Mouse (Mus musculus) bone marrow, adult 2 months (tissue): ENCODE data around the gene Acsm5. TPM values are rescaled to one million over a fixed set of nuclear protein-coding genes. Genes with fewer than 3 reads are reported as not detected.

ENCODE experiments used
- H3K27ac ChIP-seq: fragments of 200-500 bp; 2 replicates; pipeline ENCODE4 v1.5.1; 2012; ENCODE audit warnings: low read depth, mild to moderate bottlenecking, control low read depth, inconsistent platforms, low read length; ENCODE audit not compliant: control insufficient read depth, poor library complexity, insufficient read depth
- H3K4me1 ChIP-seq: fragments of 200-500 bp; 2 replicates; pipeline ENCODE4 v1.6.1; 2011; ENCODE audit warnings: low read length; ENCODE audit not compliant: control insufficient read depth, insufficient read depth
- H3K4me3 ChIP-seq: fragments of 200-500 bp; replicated peaks from 2 replicates; pipeline ENCODE3; 2011; ENCODE audit warnings: mild to moderate bottlenecking, low read depth, low read length, control low read depth; ENCODE audit not compliant: control insufficient read depth
- CTCF ChIP-seq: fragments of 200-500 bp; IDR thresholded peaks from 2 replicates; pipeline ENCODE4 v1.5.1; 2011; ENCODE audit warnings: low read length, control low read depth; ENCODE audit not compliant: control insufficient read depth, insufficient read depth
- POLR2A ChIP-seq: fragments of 200-500 bp; IDR thresholded peaks from 2 replicates; pipeline ENCODE4 v1.6.1; 2011; ENCODE audit warnings: low read depth, mild to moderate bottlenecking, control low read depth, low read length, borderline replicate concordance; ENCODE audit not compliant: control insufficient read depth
- WGBS: fragments of 180-500 bp; shearing (Covaris S2); methylation state at CpG from one replicate; pipeline ENCODE4 v1.1.7; 2018; 5-methylcytosine and 5-hydroxymethylcytosine counted together
- polyA plus RNA-seq: library from polyadenylated mRNA; stranded (reverse); fragments of >200 nt; gene quantifications from 2 replicates; pipeline ENCODE4 v1.2.4, GENCODE M21; 2011; ENCODE audit warnings: low replicate concordance; ENCODE audit not compliant: missing spikeins, insufficient read depth, insufficient read length

Gene Acsm5
- polyA plus RNA-seq, 1 experiment = not detected

- H3K4me1 ChIP-seq = no peaks in the 10 kb centered on the region
- no peak overlapping the region for H3K27ac ChIP-seq
- 57% methylated on average over 10 of the region's 10 CpGs for WGBS
- H3K4me3 ChIP-seq = no peak overlapping the region
- no peak for TF ChIP-seq CTCF
- TF ChIP-seq POLR2A = no peak
Measured at GRCm38 (mm10) chr7:119515492-119516271, 3.6 kb upstream of the Acsm5 start.

GRCm38 (mm10) chr7:119516272-119516558 lies 3.0 kb upstream of the Acsm5 start:
- Histone ChIP-seq H3K27ac (no peak overlapping the region), H3K4me3 (no peak overlapping the region), H3K4me1 (no peaks in the 10 kb centered on the region)
- 69% methylated on average over 7 of the region's 7 CpGs for WGBS
- no peak for TF ChIP-seq POLR2A
- no peak for TF ChIP-seq CTCF

DNA sequence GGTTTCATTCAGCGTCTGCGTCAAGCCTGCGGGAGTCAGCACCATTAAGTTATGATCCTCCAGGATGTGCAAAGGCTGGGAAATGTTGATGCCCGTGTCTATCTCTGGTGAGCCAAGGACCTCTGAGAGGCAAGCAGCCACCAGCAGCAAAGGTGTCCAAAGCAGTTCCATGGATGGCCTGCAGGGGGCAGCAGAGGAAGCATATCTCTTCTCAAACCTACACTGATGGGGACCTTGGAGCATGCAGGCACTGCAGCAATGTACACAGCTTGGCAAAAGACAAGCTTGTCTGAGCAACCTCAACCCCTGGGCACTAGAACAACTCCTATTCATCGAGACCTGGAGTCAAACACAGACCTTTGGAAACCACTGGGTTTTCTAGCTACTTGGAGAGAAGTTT lies 391 bp downstream of the Acsm5 start:
- 52% methylated on average over 5 of the region's 5 CpGs for WGBS
- TF ChIP-seq POLR2A (no peak), CTCF (peak; percentile 57)

GRCm38 (mm10) chr7:119521816-119522215 lies 2.6 kb downstream of the Acsm5 start:
- H3K27ac ChIP-seq = no peak overlapping the region
- whole genome bisulfite sequencing = 72% methylated on average over 3 of the region's 3 CpGs
- no peak for TF ChIP-seq CTCF
- no peak for TF ChIP-seq POLR2A
- H3K4me1 ChIP-seq = no peaks in the 10 kb centered on the region
- H3K4me3 ChIP-seq = no peak overlapping the region

More for the DNA sequence above, 391 bp downstream of the Acsm5 start:
- no peaks in the 10 kb centered on the region for H3K4me1 ChIP-seq
- no peak overlapping the region for H3K4me3 ChIP-seq
- H3K27ac ChIP-seq = no peak overlapping the region

DNA sequence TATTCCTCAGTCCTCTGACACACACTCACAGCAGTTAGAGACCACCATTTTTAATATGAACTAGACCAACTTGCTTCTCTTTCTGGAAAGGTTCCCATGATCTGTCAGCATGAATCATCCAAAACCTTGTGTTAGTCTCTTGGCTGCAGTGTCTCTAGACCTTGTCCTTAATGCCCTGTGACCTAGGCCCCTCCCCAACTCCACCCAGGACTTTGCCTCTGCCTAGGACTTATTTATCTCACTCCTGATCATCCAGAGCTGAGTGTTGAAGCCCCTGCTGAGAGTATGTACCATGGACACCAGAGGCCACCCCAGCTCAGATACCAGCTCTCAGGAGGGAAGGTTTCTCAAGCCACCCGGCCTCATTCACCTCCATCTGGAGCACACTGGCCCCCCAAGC lies 3.1 kb downstream of the Acsm5 start:
- Histone ChIP-seq H3K27ac (no peak overlapping the region), H3K4me1 (no peaks in the 10 kb centered on the region), H3K4me3 (no peak overlapping the region)
- WGBS = 54% methylated on average over 1 of the region's 1 CpGs
- no peak for TF ChIP-seq POLR2A
- TF ChIP-seq CTCF = no peak

GRCm38 (mm10) chr7:119523389-119523788 lies 4.1 kb downstream of the Acsm5 start, which contains the start of gene Pdilt:
Pdilt (minus strand) TSS chr7:119523489.
- no peaks in the 10 kb centered on the region for H3K4me1 ChIP-seq
- no peak within 1 kb of the TSS for H3K27ac ChIP-seq
- H3K4me3 ChIP-seq = no peak within 1 kb of the TSS
- WGBS = 53% methylated on average over 4 of the region's 4 CpGs
- TF ChIP-seq CTCF (no peak), POLR2A (no peak)

- H3K4me3 ChIP-seq = no peak overlapping the region
- no peak for TF ChIP-seq POLR2A
- TF ChIP-seq CTCF = no peak
- H3K27ac ChIP-seq = no peak overlapping the region
- 56% methylated on average over 2 of the region's 2 CpGs for WGBS
- no peaks in the 10 kb centered on the region for H3K4me1 ChIP-seq
Measured at GRCm38 (mm10) chr7:119525881-119526281, 6.6 kb downstream of the Acsm5 start.

GRCm38 (mm10) chr7:119526486-119526885 lies 7.2 kb downstream of the Acsm5 start:
- TF ChIP-seq CTCF (no peak), POLR2A (no peak)
- no peak overlapping the region for H3K4me3 ChIP-seq
- H3K4me1 ChIP-seq = no peaks in the 10 kb centered on the region
- H3K27ac ChIP-seq = no peak overlapping the region
- WGBS = 82% methylated on average over 13 of the region's 13 CpGs

DNA sequence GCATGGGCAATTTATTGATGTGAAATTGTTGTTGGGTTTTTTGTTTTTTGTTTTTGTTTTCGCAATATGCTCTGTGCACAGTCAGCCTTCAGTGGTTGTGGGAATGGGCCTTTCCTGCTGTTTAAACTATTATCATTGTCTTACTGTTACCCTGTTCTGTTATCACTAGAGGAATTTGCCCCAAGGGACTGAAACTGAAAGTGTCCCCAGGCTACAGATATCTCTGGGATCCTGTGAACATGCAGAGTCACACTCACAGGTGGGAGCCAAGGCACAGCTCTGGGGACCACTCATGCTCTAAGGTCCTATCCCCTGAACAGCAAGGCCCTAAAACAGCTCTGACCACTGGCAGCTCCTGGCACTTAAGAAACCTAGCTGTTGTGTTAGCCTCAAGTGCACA lies 7.9 kb downstream of the Acsm5 start:
- Histone ChIP-seq H3K27ac (no peak overlapping the region), H3K4me1 (no peaks in the 10 kb centered on the region), H3K4me3 (no peak overlapping the region)
- no peak for TF ChIP-seq POLR2A
- no peak for TF ChIP-seq CTCF
- 81% methylated on average over 1 of the region's 1 CpGs for WGBS
